Mouse (Mus musculus): ENCODE measurements around the gene Klrb1a. TPM values are rescaled to one million over a fixed set of nuclear protein-coding genes. Genes with fewer than 3 reads are reported as not detected.
"Not testable (repeated sequence)": the region's sequence is repeated elsewhere in the genome, so short reads cannot be mapped to it uniquely, and the experiment has no call there.

Klrb1a gene
- not detected for total RNA-seq (2021)
- long read RNA-seq, experiment 1, partial matches to known transcripts: 0 of 3 reads
- long read RNA-seq, experiment 1, other reads (novel, unspliced or antisense): 3 of 3 reads
- long read RNA-seq, experiment 2, partial matches to known transcripts: 0 of 1 reads
- long read RNA-seq, experiment 2, other reads (novel, unspliced or antisense): 1 of 1 reads

- DNase-seq; intact Hi-C loops (cut with DNase I): not testable (repeated sequence)
These were observed at the start of gene Klrb1a for GRCm38 (mm10) chr6:128623433-128623832. Gene Klrb1a (minus strand): TSS chr6:128623533.

GRCm38 (mm10) chr6:128669936-128670335 is 46.6 kb upstream of the Klrb1a start:
- no peak for DNase-seq

GRCm38 (mm10) chr6:128662206-128662605 is 38.9 kb upstream of the Klrb1a start, which contains the start of gene Clec2h:
Gene Clec2h (plus strand): TSS chr6:128662385.
- DNase-seq: no peak
- intact Hi-C loops (cut with DNase I): no loop called here

More at GRCm38 (mm10) chr6:128669936-128670335, 46.6 kb upstream of the Klrb1a start:
- intact Hi-C loops (cut with DNase I): no loop called here

- no peak for DNase-seq
- intact Hi-C loops (cut with DNase I): no loop called here
These were observed 37.9 kb upstream of the Klrb1a start for GRCm38 (mm10) chr6:128661249-128661648.

- no peak for DNase-seq
- intact Hi-C loops (cut with DNase I): no loop called here
These were observed 29.6 kb upstream of the Klrb1a start for GRCm38 (mm10) chr6:128652938-128653337.

- intact Hi-C loops (cut with DNase I); DNase-seq: not testable (repeated sequence)
These were observed 27.5 kb upstream of the Klrb1a start for GRCm38 (mm10) chr6:128650827-128651226.

- no peak for DNase-seq
- intact Hi-C loops (cut with DNase I): no loop called here
These were observed 26.9 kb upstream of the Klrb1a start for GRCm38 (mm10) chr6:128650187-128650586.

- DNase-seq: no peak
- intact Hi-C loops (cut with DNase I): no loop called here
These were observed 26.3 kb upstream of the Klrb1a start for GRCm38 (mm10) chr6:128649681-128650080.

GRCm38 (mm10) chr6:128645708-128646107 is 22.4 kb upstream of the Klrb1a start:
- DNase-seq; intact Hi-C loops (cut with DNase I): not testable (repeated sequence)

- intact Hi-C loops (cut with DNase I): not testable (repeated sequence)
These were observed 21.4 kb upstream of the Klrb1a start for GRCm38 (mm10) chr6:128644694-128645093.

GRCm38 (mm10) chr6:128643999-128644398 is 20.7 kb upstream of the Klrb1a start:
- intact Hi-C loops (cut with DNase I): no loop called here
- no peak for DNase-seq

More at GRCm38 (mm10) chr6:128644694-128645093, 21.4 kb upstream of the Klrb1a start:
- DNase-seq: not testable (repeated sequence)

- intact Hi-C loops (cut with DNase I): no loop called here
- no peak for DNase-seq
These were observed 17.9 kb upstream of the Klrb1a start for GRCm38 (mm10) chr6:128641116-128641716.

GRCm38 (mm10) chr6:128640673-128641072 is 17.3 kb upstream of the Klrb1a start:
- intact Hi-C loops (cut with DNase I): no loop called here
- DNase-seq: no peak

- intact Hi-C loops (cut with DNase I): loop anchor here (5.0 kb wide), 1 partner anchor 121 kb away; no protein-coding TSS in a partner anchor
- DNase-seq: not testable (repeated sequence)
These were observed 7.9 kb upstream of the Klrb1a start for GRCm38 (mm10) chr6:128630912-128631905.

- peak; percentile 6 to 20 for DNase-seq
These were observed 6.7 kb upstream of the Klrb1a start for GRCm38 (mm10) chr6:128629771-128630739.

GRCm38 (mm10) chr6:128625246-128625645 is 1.9 kb upstream of the Klrb1a start:
- not testable (repeated sequence) for DNase-seq
- intact Hi-C loops (cut with DNase I): loop anchor here (2.0 kb wide), 1 partner anchor 166 kb away; no protein-coding TSS in a partner anchor

More at GRCm38 (mm10) chr6:128629771-128630739, 6.7 kb upstream of the Klrb1a start:
- intact Hi-C loops (cut with DNase I): loop anchor here (5.0 kb wide), 1 partner anchor 122 kb away; no protein-coding TSS in a partner anchor

GRCm38 (mm10) chr6:128624425-128624824 is 1.1 kb upstream of the Klrb1a start:
- intact Hi-C loops (cut with DNase I): loop anchor here (2.0 kb wide), 1 partner anchor 166 kb away; no protein-coding TSS in a partner anchor
- no peak for DNase-seq

- no peak for DNase-seq
- intact Hi-C loops (cut with DNase I): no loop called here
These were observed 600 bp downstream of the Klrb1a start for GRCm38 (mm10) chr6:128622733-128623132.

- intact Hi-C loops (cut with DNase I): no loop called here
- no peak for DNase-seq
These were observed 17.0 kb downstream of the Klrb1a start for GRCm38 (mm10) chr6:128606350-128606749.
